Mouse (Mus musculus): Measurements from ENCODE around the gene P4hb.

DNA sequence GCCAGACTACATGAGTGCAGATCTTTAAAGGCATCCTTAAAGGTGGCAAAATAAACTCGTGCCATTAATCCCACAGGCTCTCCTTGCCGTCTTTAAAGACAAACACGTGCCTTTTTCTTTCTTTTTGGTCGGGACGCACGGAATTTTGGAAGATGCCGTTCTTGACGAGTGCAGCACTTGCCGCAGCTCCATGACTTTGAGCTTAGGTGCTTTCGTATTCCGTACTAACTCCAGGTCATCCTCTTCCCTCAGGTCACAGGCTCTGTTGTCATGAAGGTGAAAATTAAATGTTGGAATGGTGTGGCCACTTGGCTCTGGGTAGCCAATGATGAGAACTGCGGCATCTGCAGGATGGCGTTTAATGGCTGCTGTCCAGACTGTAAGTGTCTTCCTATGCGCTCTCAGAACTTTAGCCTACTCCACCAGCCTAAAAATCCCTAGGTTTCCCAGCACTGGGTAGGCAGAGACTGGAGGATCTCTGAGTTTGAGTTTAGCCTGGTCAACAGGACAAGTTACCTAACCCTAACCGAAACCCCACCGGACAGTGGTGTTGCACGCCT is 26.0 kb upstream of the P4hb start:
- TF ChIP-seq TAL1 (IDR thresholded peaks at IDR 0.05; ENCODE audit: low read length) (no peak), GATA1 (IDR thresholded peaks at IDR 0.05; ENCODE audit: low read length) (no peak)

All from erythroblast, embryonic 14.5 days (primary cell).